Mouse (Mus musculus) adrenal gland, adult (tissue): ENCODE results near the gene Tenm4.

Experiments used
- DNase-seq, 2 experiments: peaks; one replicate each; pipeline ENCODE4 v3.0.0; 2022 to 2023; ENCODE audit warnings: low spot score in 1 of 2; ENCODE audit not compliant: inconsistent age in 2 of 2

Tenm4 gene

DNA sequence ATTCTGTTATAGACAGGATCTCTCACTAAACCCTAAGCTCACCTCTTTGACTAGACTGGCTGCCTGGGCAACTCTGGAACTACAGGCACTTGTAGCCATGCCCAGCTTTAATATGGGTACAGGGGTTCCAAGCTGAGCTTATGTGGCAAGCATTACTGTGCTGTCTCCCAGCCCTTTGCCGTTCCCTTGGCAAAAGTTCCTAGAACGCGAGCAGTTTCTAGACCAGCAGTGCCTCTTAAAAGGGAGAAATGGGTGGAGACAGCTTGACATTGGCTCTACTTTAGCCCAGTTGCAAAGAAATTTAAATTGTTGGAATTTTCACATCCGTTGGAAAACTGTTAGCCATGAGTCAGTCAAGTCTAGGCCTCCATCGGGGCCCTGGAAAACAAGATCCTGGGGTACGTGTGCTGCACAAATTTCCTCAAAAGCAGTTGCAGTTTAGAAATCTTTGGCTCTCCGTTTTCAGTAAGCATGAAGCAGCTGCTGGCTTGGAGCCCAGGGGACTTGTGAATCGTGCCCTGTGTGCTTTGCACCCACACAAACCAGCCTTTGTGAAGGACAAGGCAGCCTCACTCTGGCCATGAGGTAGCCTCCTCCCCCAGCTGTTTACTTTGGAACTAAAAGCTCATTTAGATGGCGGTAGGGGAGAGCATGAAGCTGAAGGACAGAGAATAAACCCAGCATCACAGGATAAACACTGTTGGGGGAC lies 625.1 kb downstream of the Tenm4 start:
- DNase-seq = peak; percentile 88 to 95

GRCm38 (mm10) chr7:96796788-96797485 lies 625.9 kb downstream of the Tenm4 start:
- peak; percentile 79 to 90 for DNase-seq

GRCm38 (mm10) chr7:96797716-96798332 lies 626.8 kb downstream of the Tenm4 start:
- DNase-seq = no peak

DNA sequence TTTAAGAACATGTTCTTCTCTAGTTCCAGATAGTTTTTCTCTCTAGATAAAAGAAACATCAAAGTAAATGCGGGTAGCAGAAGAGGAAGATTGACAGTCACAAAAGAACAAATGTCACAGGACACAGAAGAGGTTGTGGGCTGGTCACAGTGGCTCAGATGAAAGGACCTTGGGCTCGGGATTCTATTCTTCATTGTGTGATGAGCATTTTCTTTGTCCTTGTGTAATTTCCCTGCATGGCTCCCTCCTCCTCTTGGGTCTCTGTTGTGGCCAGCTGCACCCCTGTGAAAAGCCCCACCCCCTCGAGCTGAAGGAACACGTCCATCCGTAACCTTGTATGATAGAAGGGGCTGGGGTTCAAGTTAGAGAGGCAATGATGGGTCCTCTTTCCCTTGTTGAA lies 628.8 kb downstream of the Tenm4 start:
- DNase-seq = peak; percentile 25 to 49

DNA sequence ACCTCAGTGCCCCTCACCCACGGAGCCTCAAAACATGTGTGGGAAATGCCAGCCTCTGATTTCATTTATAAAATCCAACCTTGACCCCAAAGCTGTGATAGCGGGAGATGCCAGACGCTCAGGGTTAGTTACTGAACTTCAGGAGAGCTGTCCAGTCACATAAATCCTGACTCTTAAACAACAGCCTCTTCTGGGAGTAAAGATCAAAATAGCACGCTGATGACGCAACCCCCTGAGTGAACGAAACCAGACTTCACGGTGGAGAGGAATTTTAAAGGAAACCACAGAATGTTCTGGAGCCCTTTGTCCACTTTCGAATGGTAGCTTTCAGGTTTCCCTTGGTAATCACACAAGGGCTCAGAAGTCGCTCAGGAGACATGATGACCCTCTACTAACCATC lies 630.3 kb downstream of the Tenm4 start:
- DNase-seq = peak; percentile 76 to 89

DNA sequence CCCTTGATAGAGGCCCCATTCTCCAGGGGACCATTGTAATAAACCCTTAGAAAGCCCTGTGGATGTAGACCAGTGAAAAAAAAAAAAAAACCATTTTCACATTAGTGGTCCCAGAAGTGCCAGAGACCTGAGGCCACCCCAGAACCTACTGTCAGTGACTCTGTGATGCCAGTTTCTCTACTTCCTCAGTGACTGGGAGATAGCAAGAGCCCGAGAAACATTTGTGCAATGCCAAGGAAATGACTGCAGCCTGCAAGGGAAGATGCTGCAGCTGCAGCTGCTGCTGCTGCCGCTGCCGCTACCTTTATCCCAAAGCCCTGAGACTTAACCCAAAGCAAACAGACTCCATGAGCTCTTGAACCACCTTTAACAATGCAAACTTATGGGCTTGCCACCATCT lies 631.2 kb downstream of the Tenm4 start:
- no peak for DNase-seq

DNA sequence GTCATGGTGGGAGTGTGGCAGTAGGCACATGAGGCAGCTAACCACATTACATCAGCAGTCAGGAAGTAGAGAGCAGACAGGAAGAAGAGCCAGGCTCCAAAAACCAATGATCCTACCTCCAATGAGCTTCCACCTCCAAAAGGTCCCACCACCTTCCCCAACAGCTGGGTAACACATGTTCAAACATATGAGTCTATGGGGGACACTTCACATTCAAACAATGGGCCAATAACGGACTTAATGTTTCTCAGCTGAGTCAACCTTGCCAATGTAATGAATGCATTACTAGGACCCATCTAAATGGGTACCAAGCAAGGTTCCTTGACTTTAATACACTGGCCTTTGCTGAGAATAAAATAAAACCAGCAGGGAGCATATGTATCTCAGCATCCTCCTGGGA lies 635.5 kb downstream of the Tenm4 start:
- DNase-seq = no peak

DNA sequence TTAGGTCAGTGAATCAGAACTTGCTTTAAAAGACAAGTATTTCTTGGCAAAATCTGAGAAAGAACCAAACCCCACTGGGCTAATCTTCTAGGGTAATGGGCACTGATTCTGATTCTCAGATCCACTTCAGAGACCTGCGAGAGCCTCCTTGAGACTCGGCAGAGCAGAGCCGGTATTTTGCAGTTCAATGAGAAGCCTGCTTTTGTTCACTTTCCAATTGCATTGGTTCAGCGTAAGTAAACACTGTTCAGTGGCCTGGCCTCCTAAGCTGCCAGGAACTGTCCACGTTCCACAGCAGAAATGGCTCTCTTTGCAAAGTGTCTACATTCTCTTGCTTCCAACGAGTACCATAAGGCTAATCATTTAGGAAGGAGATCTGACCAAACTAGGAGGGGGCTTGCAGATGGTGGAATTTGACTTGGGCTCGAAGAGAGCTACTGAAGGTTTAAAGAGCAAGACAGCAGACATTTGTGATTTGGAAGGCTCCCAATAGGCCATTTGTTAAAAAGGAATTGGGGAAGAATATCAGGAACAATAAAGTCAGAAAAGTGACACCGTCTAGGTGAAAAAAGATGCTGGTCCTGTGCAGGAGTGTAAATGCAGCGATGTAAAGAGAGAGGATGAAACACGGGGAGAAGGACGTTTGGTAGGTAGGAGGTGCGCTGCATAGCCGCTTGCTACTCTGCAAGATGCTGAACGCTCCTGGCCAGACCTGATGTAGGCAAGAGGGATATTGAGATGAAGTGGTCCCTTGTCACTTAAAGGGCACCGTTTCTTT lies 636.4 kb downstream of the Tenm4 start:
- DNase-seq = no peak

DNA sequence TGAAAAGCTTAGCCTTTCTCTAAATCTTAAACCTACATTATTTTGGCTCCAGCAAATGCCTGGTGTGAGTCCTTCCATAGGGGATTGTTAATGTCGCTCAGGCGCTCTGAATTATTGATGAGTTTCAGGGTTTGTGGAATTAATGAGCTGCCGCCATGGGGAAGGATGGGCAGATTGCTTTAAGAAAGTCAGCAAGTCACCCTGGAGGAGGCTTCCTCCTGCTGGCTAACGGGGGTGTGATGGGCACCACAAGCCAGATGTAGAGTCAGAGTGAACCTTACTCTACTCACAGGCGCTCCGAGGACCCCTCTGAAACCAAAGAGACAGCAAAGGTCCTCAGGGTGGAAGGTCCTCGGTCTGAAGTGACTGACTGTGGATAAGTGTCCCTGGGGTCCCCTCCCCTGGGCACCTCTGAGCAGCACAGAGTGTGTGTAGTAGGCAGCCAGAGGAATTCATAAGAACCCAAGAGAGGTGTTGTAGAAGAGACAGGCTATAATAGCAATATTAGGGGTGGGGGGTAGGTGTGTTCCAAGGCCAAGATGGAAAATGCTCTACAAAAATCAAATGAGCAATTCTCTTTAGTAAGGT lies 637.1 kb downstream of the Tenm4 start:
- DNase-seq = no peak

GRCm38 (mm10) chr7:96811691-96812090 lies 640.6 kb downstream of the Tenm4 start:
- no peak for DNase-seq

DNA sequence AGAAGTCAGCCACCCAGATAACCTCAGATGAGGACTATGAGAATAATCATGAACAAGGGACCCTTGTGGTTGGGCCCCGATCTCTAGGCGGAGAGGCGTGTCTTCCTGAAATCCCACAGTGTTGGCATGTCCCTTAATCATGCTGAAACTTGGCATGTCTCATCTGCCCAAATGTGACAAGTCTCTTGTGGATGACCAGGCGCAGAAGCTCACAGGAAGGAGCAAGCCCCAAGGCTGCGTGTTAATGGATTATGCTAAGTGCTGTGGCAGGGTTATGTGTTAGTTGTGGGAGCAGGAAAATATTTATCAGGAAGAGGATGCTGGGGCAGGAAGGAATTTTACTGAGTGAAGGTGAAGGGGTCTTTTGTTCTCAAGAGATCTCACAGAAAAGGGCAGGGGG lies 642.0 kb downstream of the Tenm4 start:
- no peak for DNase-seq

- no peak for DNase-seq
Measured at GRCm38 (mm10) chr7:96813497-96814400, 642.7 kb downstream of the Tenm4 start.

DNA sequence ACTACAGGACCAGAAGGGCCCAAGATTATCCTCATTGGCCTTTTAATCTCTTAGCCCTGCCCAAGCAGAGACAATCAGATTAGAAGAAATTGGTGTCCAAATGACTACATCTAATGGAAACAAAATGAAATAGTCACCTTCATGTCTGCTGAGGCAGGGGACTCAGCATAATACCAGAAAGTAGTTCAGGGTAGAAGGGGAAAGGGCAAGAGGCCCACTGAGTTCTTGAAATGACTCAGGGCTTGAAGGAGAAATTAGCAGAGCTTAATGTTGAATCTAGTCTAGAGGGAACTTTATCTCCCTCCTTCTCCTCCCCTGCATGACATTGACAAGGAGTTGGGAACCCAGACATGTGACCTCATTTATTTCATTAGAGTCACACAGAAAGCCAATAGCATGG lies 643.5 kb downstream of the Tenm4 start:
- no peak for DNase-seq

GRCm38 (mm10) chr7:96817030-96817674 lies 646.1 kb downstream of the Tenm4 start:
- DNase-seq = peak; percentile 60 to 74

DNA sequence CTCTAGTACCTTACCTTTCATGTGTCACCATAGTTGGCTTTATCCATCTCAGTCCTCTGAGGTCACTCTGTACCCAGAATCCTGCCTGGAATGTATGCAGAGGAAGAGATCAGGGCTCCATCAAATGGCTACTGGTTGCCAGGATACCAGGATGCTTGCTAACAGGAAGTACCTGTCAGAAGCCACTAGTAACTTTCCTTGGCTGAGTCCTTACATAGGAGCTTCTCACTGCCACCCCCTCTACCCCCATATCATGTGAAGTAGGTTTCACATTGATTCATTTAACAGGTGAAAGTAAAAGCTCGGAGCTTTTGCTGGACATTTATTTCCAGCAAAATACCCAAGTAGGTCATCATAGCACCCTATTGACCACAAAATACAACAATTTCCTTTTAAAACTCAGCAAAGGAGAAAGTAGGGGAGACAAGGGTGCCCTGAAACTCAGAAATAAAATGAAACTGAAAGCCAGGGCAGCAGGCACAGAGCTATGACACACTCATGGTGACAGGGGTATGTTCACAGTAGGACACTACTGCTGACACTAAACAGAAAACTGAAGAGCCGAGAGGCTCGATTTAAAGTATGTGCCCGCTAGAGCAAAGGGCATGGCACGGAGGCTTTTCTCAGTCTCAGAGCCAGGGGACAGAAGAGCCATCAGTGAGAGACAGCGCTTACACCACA lies 647.3 kb downstream of the Tenm4 start:
- no peak for DNase-seq

- DNase-seq = no peak
Measured at GRCm38 (mm10) chr7:96819538-96819937, 648.5 kb downstream of the Tenm4 start.

- DNase-seq = no peak
Measured at GRCm38 (mm10) chr7:96820343-96820742, 649.3 kb downstream of the Tenm4 start.

DNA sequence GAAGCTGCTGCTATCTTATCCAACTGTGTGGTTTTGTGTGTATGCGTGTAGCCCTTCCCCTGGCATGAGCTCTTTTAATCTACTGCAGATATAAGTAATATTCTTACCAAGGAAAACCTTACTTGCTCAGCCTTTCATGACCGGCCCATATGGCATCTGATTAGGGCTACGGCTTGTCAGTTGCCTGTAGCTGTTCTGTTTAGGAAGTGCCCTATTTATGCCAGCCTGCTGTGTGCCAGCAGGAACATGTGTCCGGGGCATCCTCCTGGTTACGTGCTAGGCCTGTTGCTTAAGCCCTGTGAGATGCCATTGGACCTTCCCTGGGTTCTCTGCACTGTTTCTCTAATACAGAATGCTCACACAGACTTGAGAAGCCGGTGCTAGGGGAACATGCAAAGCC lies 655.1 kb downstream of the Tenm4 start:
- DNase-seq = no peak

DNA sequence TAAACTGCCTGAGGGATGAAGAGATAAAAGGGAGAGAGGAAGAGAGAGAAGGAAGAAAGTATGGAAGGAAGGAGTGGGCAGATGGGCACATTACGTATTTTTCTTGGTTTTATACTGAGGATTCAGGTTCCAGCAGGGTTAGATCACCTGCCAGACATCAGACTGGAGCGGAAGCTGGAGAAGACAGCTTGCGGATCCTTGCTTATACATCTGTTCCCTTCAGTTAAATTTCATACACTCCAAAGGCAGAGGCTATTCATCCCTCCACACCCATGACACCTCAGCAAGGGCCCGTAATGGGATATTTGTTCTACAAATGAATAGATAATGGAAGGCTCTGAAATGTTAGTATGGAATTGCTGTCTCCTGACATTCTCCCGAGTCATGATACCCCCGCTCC lies 655.6 kb downstream of the Tenm4 start:
- DNase-seq = no peak
